Mouse (Mus musculus): ENCODE results near the gene Car9. TPM values are rescaled to one million over a fixed set of nuclear protein-coding genes. Genes with fewer than 3 reads are reported as not detected.

Car9 gene
- polyA plus RNA-seq, 2 experiments, result 0.32 to 0.75 TPM

DNA sequence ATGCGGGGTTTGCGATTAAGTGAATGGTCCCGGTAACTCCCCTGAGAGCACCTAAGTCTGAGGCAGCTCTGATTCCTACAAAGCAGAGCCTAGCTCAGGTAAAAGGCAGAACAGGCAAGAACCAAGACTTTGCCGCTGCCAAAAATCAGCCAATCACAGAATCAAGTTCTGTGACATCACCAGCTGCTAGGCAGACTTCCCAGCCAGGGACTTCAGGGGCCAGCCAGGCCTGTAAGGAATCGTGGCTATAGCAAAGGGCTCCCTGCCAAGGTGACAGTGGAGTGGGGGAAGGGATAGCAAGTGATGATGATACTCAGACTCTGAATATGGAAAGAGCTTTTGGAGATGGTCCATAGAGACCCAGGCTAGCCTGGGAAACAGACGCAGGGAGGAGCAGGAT is 13.2 kb downstream of the Car9 start:
- H3K9ac ChIP-seq (replicated peaks), result no peak overlapping the region
- H3K4me3 ChIP-seq (ENCODE audit: insufficient read depth in 1 of 2, low read depth in 2 of 2, low read length in 2 of 2), result no peak overlapping the region
- H3K36me3 ChIP-seq (replicated peaks; ENCODE audit: control insufficient read depth, insufficient read depth, low read depth), result no peaks in the 10 kb centered on the region
- DNase-seq (ENCODE audit: low read depth in 3 of 3, low spot score in 3 of 3) (peak; percentile 42 to 57 (median 49)), ATAC-seq (ENCODE audit: insufficient read depth) (no peak)
- no peak for TF ChIP-seq EP300 (IDR thresholded peaks at IDR 0.05; ENCODE audit: low read depth)
- no peak for TF ChIP-seq CTCF (IDR thresholded peaks at IDR 0.05; ENCODE audit: low read depth)
- WGBS (ENCODE audit: insufficient replicate concordance), result 24% methylated on average over 6 of the region's 6 CpGs
- peak overlapping the region; percentile 1; the same call in 1 of the 2 replicates for H3K4me2 ChIP-seq (ENCODE audit: low read depth)
- H3K9me3 ChIP-seq (ENCODE audit: control insufficient read depth, low read length), result no peaks in the 10 kb centered on the region
- H3K4me1 ChIP-seq (replicated peaks; ENCODE audit: control insufficient read depth in 2 of 2, insufficient read depth in 2 of 2, low read length in 1 of 2), result no peaks in the 10 kb centered on the region; a peak in 1 of 4 replicates
- H3K27me3 ChIP-seq (ENCODE audit: control insufficient read depth, insufficient read depth, low read length), result peaks cover 30% of the 10 kb centered on the region
- H3K27ac ChIP-seq, result no peak overlapping the region

DNA sequence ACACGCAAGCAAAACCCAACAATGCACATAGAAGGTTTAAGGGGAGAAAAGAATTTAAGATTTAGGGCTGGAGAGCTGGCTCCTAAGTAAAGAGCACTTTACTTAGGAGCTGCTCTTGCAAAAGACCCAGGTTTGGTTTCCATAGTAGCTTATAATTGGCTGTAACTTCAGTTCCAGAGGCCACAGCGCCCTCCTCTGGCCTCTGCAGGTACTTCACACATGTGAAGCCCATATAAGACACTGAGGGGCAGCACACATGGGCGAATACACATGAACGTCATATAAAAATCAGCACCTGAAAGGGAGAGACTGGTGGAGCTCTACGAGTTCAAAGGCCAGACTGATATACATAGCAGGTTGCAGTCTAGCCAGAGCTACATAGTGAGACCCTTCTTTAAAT is 21.1 kb downstream of the Car9 start:
- no peak overlapping the region for H3K4me3 ChIP-seq (ENCODE audit: insufficient read depth in 1 of 2, low read depth in 2 of 2, low read length in 2 of 2)
- no peak overlapping the region for H3K27ac ChIP-seq
- DNase-seq (ENCODE audit: low read depth in 3 of 3, low spot score in 3 of 3) (no peak), ATAC-seq (ENCODE audit: insufficient read depth) (no peak)
- H3K27me3 ChIP-seq (ENCODE audit: control insufficient read depth, insufficient read depth, low read length), result peaks cover 32% of the 10 kb centered on the region
- no peak overlapping the region for H3K4me2 ChIP-seq (ENCODE audit: low read depth)
- WGBS (ENCODE audit: insufficient replicate concordance), result 63% methylated on average over 5 of the region's 5 CpGs
- TF ChIP-seq CTCF (IDR thresholded peaks at IDR 0.05; ENCODE audit: low read depth), result peak; percentile 65
- no peak for TF ChIP-seq EP300 (IDR thresholded peaks at IDR 0.05; ENCODE audit: low read depth)
- H3K9ac ChIP-seq (replicated peaks), result no peak overlapping the region
- H3K9me3 ChIP-seq (ENCODE audit: control insufficient read depth, low read length), result no peaks in the 10 kb centered on the region
- H3K4me1 ChIP-seq (replicated peaks; ENCODE audit: control insufficient read depth in 2 of 2, insufficient read depth in 2 of 2, low read length in 1 of 2), result peaks cover 0 to 3% of the 10 kb centered on the region in 2 experiments; a peak in 1 of 4 replicates
- H3K36me3 ChIP-seq (replicated peaks; ENCODE audit: control insufficient read depth, insufficient read depth, low read depth), result peaks cover 20% of the 10 kb centered on the region

DNA sequence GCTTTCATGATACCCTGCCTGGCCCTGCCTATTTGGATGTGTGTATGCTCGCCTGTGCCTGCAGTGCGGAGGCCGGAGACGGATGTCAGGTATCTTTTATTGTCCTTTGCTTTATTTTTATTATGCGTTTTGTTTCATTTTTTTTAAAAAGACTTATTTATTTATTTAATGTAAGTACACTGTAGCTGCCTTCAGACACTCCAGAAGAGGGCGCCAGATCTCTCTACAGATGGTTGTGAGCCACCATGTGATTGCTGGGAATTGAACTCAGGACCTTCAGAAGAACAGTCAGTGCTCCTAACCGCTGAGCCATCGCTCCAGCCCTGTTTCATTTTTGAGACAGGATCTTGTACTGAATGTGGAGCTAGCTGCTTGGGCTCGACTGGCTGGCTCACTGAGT is 21.7 kb downstream of the Car9 start:
- H3K36me3 ChIP-seq (replicated peaks; ENCODE audit: control insufficient read depth, insufficient read depth, low read depth), result peaks cover 26% of the 10 kb centered on the region
- WGBS (ENCODE audit: insufficient replicate concordance), result 76% methylated on average over 9 of the region's 9 CpGs

DNA sequence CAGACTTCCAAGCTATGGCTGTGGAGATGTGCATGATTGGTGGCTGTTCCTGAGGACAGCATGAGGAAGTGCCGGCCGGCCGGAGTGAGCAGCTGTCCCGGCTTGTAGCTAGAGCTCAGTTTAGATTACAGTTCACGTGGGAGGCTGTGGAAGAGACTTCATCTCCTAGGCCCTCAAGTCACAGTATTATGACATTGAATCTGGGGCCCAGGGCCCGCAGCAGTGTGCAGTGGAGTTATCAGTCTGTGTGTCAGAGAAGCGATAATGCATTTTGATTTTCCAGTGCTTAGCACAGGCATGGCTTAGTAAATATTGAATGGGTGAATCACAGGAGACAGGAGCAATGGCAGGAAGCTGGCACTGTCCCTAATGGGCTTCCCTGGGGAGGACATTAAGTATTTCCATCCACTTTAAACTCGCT is 23.3 kb downstream of the Car9 start:
- Histone ChIP-seq H3K4me3 (ENCODE audit: insufficient read depth in 1 of 2, low read depth in 2 of 2, low read length in 2 of 2) (no peak overlapping the region), H3K9ac (replicated peaks) (no peak overlapping the region), H3K27ac (no peak overlapping the region), H3K4me2 (ENCODE audit: low read depth) (no peak overlapping the region), H3K27me3 (ENCODE audit: control insufficient read depth, insufficient read depth, low read length) (peaks cover 10% of the 10 kb centered on the region), H3K4me1 (replicated peaks; ENCODE audit: control insufficient read depth in 2 of 2, insufficient read depth in 2 of 2, low read length in 1 of 2) (peaks cover 0 to 3% of the 10 kb centered on the region in 2 experiments; a peak in 1 of 4 replicates), H3K9me3 (ENCODE audit: control insufficient read depth, low read length) (no peaks in the 10 kb centered on the region), H3K36me3 (replicated peaks; ENCODE audit: control insufficient read depth, insufficient read depth, low read depth) (peaks cover 42% of the 10 kb centered on the region)
- ATAC-seq (ENCODE audit: insufficient read depth) (no peak), DNase-seq (ENCODE audit: low read depth in 3 of 3, low spot score in 3 of 3) (no peak)
- TF ChIP-seq CTCF (IDR thresholded peaks at IDR 0.05; ENCODE audit: low read depth) (no peak), EP300 (IDR thresholded peaks at IDR 0.05; ENCODE audit: low read depth) (no peak)
- 37% methylated on average over 8 of the region's 8 CpGs for WGBS (ENCODE audit: insufficient replicate concordance)

More for the DNA sequence above, 21.7 kb downstream of the Car9 start:
- TF ChIP-seq EP300 (IDR thresholded peaks at IDR 0.05; ENCODE audit: low read depth), result no peak
- peak; percentile 52 for TF ChIP-seq CTCF (IDR thresholded peaks at IDR 0.05; ENCODE audit: low read depth)
- H3K9ac ChIP-seq (replicated peaks), result no peak overlapping the region
- DNase-seq (ENCODE audit: low read depth in 3 of 3, low spot score in 3 of 3) (no peak), ATAC-seq (ENCODE audit: insufficient read depth) (no peak)
- H3K9me3 ChIP-seq (ENCODE audit: control insufficient read depth, low read length), result no peaks in the 10 kb centered on the region
- H3K27ac ChIP-seq, result no peak overlapping the region
- peaks cover 26% of the 10 kb centered on the region for H3K27me3 ChIP-seq (ENCODE audit: control insufficient read depth, insufficient read depth, low read length)
- H3K4me2 ChIP-seq (ENCODE audit: low read depth), result no peak overlapping the region
- peaks cover 0 to 3% of the 10 kb centered on the region in 2 experiments; a peak in 1 of 4 replicates for H3K4me1 ChIP-seq (replicated peaks; ENCODE audit: control insufficient read depth in 2 of 2, insufficient read depth in 2 of 2, low read length in 1 of 2)
- no peak overlapping the region for H3K4me3 ChIP-seq (ENCODE audit: insufficient read depth in 1 of 2, low read depth in 2 of 2, low read length in 2 of 2)

DNA sequence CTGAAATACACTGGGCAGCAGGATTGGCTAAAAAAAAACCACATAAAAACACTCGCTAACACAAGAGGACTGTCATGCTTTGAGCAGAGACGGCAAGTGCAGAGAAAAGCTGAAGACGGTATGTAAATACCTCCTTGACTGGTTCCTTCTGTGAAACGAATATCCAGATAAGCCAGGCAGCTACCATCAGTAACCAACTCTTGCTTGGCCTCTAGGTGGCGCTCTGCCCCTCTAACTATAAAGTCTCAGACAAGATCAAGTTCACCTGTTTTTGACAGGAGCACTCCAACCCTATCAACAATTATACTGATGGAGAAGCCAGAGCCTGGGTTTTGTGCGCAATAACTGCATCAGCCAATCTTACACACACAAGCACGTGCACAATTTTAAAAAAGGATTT is 23.8 kb downstream of the Car9 start:
- Histone ChIP-seq H3K9me3 (ENCODE audit: control insufficient read depth, low read length) (no peaks in the 10 kb centered on the region), H3K4me3 (ENCODE audit: insufficient read depth in 1 of 2, low read depth in 2 of 2, low read length in 2 of 2) (no peak overlapping the region), H3K27me3 (ENCODE audit: control insufficient read depth, insufficient read depth, low read length) (peaks cover 5% of the 10 kb centered on the region), H3K36me3 (replicated peaks; ENCODE audit: control insufficient read depth, insufficient read depth, low read depth) (peaks cover 47% of the 10 kb centered on the region), H3K9ac (replicated peaks) (no peak overlapping the region), H3K27ac (no peak overlapping the region), H3K4me2 (ENCODE audit: low read depth) (no peak overlapping the region), H3K4me1 (replicated peaks; ENCODE audit: control insufficient read depth in 2 of 2, insufficient read depth in 2 of 2, low read length in 1 of 2) (peaks cover 0 to 3% of the 10 kb centered on the region in 2 experiments; a peak in 1 of 4 replicates)
- ATAC-seq (ENCODE audit: insufficient read depth), result no peak
- TF ChIP-seq EP300 (IDR thresholded peaks at IDR 0.05; ENCODE audit: low read depth) (no peak), CTCF (IDR thresholded peaks at IDR 0.05; ENCODE audit: low read depth) (peak; percentile 90)
- DNase-seq (ENCODE audit: low read depth in 3 of 3, low spot score in 3 of 3), result peak; percentile 68 to 71 (median 70)
- 18% methylated on average over 7 of the region's 7 CpGs for WGBS (ENCODE audit: insufficient replicate concordance)

Data from liver, embryonic 14.5 days (tissue).